Mouse (Mus musculus) cerebellum, adult 2 months (tissue): ENCODE results near the gene Thumpd3. TPM values are rescaled to one million over a fixed set of nuclear protein-coding genes. Genes with fewer than 3 reads are reported as not detected.

Experiments used
- DNase-seq, 2 experiments: peaks; one replicate each; pipeline ENCODE4 v3.0.0; 2021
- H3K27ac ChIP-seq: fragments of 200-500 bp; 2 replicates; pipeline ENCODE4 v1.5.1; 2012; ENCODE audit warnings: low read length, control low read depth, inconsistent platforms; ENCODE audit not compliant: insufficient read depth
- H3K27me3 ChIP-seq: fragments of 200-500 bp; 2 replicates; pipeline ENCODE4 v1.6.1; 2012; ENCODE audit warnings: inconsistent platforms, mild to moderate bottlenecking, low read length, moderate library complexity; ENCODE audit not compliant: control insufficient read depth, insufficient read depth
- H3K4me1 ChIP-seq: fragments of 200-500 bp; 2 replicates; pipeline ENCODE4 v1.6.1; 2011; ENCODE audit warnings: low read length; ENCODE audit not compliant: control insufficient read depth, insufficient read depth
- H3K4me3 ChIP-seq: fragments of 200-500 bp; replicated peaks from 2 replicates; pipeline ENCODE3; 2011; ENCODE audit warnings: mild to moderate bottlenecking, low read depth, low read length, control low read depth; ENCODE audit not compliant: insufficient read depth
- CTCF ChIP-seq: fragments of 200-500 bp; IDR thresholded peaks from 2 replicates; pipeline ENCODE4 v1.5.1; 2011; ENCODE audit warnings: low read depth, mild to moderate bottlenecking, control low read depth, low read length, moderate library complexity, borderline replicate concordance; ENCODE audit not compliant: insufficient read depth
- POLR2A ChIP-seq: fragments of 200-500 bp; IDR thresholded peaks from 2 replicates; pipeline ENCODE4 v1.6.1; 2011; ENCODE audit warnings: low read length, control low read depth, borderline replicate concordance; ENCODE audit not compliant: insufficient read depth
- WGBS: fragments of 180-500 bp; shearing (Covaris S2); methylation state at CpG from one replicate; pipeline ENCODE4 v1.1.7; 2018; 5-methylcytosine and 5-hydroxymethylcytosine counted together
- polyA plus RNA-seq: library from polyadenylated mRNA; depleted of rRNA; stranded (reverse); fragments of >200 nt; gene quantifications from 2 replicates; pipeline ENCODE4 v1.2.3, GENCODE M21; 2012

Thumpd3 gene
- polyA plus RNA-seq, 1 experiment, result 20.8 TPM

GRCm38 (mm10) chr6:113076012-113076685, 30.1 kb downstream of the Thumpd3 start:
- Histone ChIP-seq H3K27ac (0 out of 2 replicates have a peak overlapping the region, but pooled peaks have one; percentile 12), H3K4me1 (no peaks in the 10 kb centered on the region; the same call in 1 of the 2 replicates)
- WGBS, result under 1% methylated on average over 55 of the region's 55 CpGs

GRCm38 (mm10) chr6:113076686-113077516, 30.9 kb downstream of the Thumpd3 start, which contains the start of gene Setd5:
Gene Setd5, plus strand, starts transcription at chr6:113077365.
- under 1% methylated on average over 81 of the region's 91 CpGs for WGBS
- H3K4me1 ChIP-seq, result peaks cover under 1% of the 10 kb centered on the region; the same call in 1 of the 2 replicates
- DNase-seq, result peak; percentile 98 to 99
- H3K4me3 ChIP-seq, result peak within 1 kb of the TSS; percentile 86
- H3K27ac ChIP-seq, result peak within 1 kb of the TSS; percentile 99
- no peaks in the 10 kb centered on the region for H3K27me3 ChIP-seq
- peak; percentile 94 for TF ChIP-seq POLR2A
- TF ChIP-seq CTCF, result no peak

More at GRCm38 (mm10) chr6:113076012-113076685, 30.1 kb downstream of the Thumpd3 start:
- peak; percentile 93 to 97 for DNase-seq
- 0 out of 2 replicates have a peak, but pooled peaks have one; percentile 22 for TF ChIP-seq POLR2A
- peak; percentile 29; the same call in 1 of the 2 replicates for TF ChIP-seq CTCF
- Histone ChIP-seq H3K27me3 (no peaks in the 10 kb centered on the region), H3K4me3 (peak overlapping the region; percentile 86)

GRCm38 (mm10) chr6:113077569-113078030, 31.6 kb downstream of the Thumpd3 start:
- Histone ChIP-seq H3K4me3 (peak overlapping the region; percentile 86), H3K4me1 (peaks cover 6% of the 10 kb centered on the region; the same call in 1 of the 2 replicates), H3K27ac (peak overlapping the region; percentile 88), H3K27me3 (no peaks in the 10 kb centered on the region)
- WGBS, result 0% methylated on average over 28 of the region's 28 CpGs
- no peak for DNase-seq
- TF ChIP-seq CTCF, result no peak
- TF ChIP-seq POLR2A, result no peak

- TF ChIP-seq POLR2A (no peak), CTCF (no peak)
- H3K27ac ChIP-seq, result peak overlapping the region; percentile 88
- peak; percentile 52 to 56 for DNase-seq
- H3K4me1 ChIP-seq, result peaks cover 6% of the 10 kb centered on the region; the same call in 1 of the 2 replicates
- peak overlapping the region; percentile 86 for H3K4me3 ChIP-seq
- H3K27me3 ChIP-seq, result no peaks in the 10 kb centered on the region
- 1% methylated on average over 18 of the region's 18 CpGs for WGBS
These were observed 32.2 kb downstream of the Thumpd3 start for GRCm38 (mm10) chr6:113078031-113078721.

- Histone ChIP-seq H3K4me1 (peaks cover 6% of the 10 kb centered on the region; the same call in 1 of the 2 replicates), H3K27ac (no peak overlapping the region), H3K27me3 (no peaks in the 10 kb centered on the region), H3K4me3 (peak overlapping the region; percentile 35)
- DNase-seq, result peak; percentile 27 to 33
- TF ChIP-seq POLR2A (no peak), CTCF (no peak)
- WGBS, result 0% methylated on average over 3 of the region's 3 CpGs
These were observed 33.5 kb downstream of the Thumpd3 start for GRCm38 (mm10) chr6:113079492-113079891.

- DNase-seq, result peak in 1 of 2 experiments; percentile 31
- WGBS, result 16% methylated on average over 6 of the region's 6 CpGs
- Histone ChIP-seq H3K4me1 (peaks cover 9% of the 10 kb centered on the region; the same call in 1 of the 2 replicates), H3K27me3 (no peaks in the 10 kb centered on the region), H3K4me3 (no peak overlapping the region), H3K27ac (no peak overlapping the region)
- TF ChIP-seq CTCF (no peak), POLR2A (no peak)
These were observed 36.2 kb downstream of the Thumpd3 start for GRCm38 (mm10) chr6:113082229-113082628.

- peaks cover 9% of the 10 kb centered on the region; the same call in 1 of the 2 replicates for H3K4me1 ChIP-seq
- no peak overlapping the region for H3K4me3 ChIP-seq
- H3K27me3 ChIP-seq, result no peaks in the 10 kb centered on the region
- H3K27ac ChIP-seq, result no peak overlapping the region
- WGBS, result 16% methylated on average over 4 of the region's 4 CpGs
- peak in 1 of 2 experiments; percentile 22 for DNase-seq
- TF ChIP-seq CTCF (no peak), POLR2A (no peak)
These were observed 38.6 kb downstream of the Thumpd3 start for GRCm38 (mm10) chr6:113084590-113084989.
